Mouse (Mus musculus): ENCODE measurements around the gene Farsb. TPM values are rescaled to one million over a fixed set of nuclear protein-coding genes. Genes with fewer than 3 reads are reported as not detected.

Farsb gene
- polyA plus RNA-seq (2016; fragmentation: Nextera tagmentation; extraction: Ambion mirVana) = 137 and 141 TPM in 2 replicates

DNA sequence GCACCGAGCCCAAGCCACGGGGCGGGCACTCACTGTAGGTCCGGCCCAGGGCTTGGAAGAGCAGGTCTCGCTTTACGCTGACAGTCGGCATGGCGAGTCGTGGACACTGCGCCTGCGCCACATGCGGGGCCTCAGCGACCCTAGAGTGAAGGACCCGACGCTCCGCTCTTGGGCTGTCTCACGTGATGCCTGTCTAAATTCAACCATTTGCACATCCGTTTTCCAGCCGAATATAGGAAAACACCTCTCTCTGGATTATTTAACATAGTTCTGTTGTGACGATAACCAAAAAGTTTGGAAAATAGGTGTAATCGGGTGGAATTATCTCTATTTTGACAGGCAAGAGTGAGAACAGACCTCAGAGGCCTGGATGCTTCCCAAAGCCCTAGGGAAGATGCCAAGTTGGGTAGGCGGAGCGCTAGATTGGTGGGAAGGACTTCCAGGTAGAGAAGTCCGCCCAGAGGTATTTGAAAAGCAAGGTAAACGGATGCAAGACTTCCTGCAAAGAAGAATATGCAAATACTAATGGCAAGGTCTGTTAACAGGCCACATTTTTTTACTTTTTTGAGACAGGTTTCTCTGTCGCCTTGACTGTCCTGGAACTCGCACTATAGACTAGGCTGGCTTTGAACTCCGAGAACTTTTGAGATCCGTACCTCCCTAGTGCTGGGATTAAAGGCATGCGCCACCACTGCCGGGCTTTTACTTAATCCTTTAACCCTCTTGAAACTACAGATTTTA is at the start of gene Farsb:
Farsb (minus strand) TSS at position 146 of the 741 bp plus-strand sequence.
- peak within 1 kb of the TSS; percentile 80 for H3K9ac ChIP-seq
- no peaks in the 10 kb centered on the region for H3K36me3 ChIP-seq
- H3K27ac ChIP-seq = peak within 1 kb of the TSS; percentile 65; the same call in 1 of the 2 replicates
- 0 out of 2 replicates have a peak, but pooled peaks cover 2% of the 10 kb centered on the region for H3K27me3 ChIP-seq
- ATAC-seq (ENCODE audit: insufficient number of reproducible peaks, insufficient read depth, low FRiP score, low TSS enrichment) = peak; percentile 94
- under 1% methylated on average over 31 of the region's 31 CpGs for WGBS
- peaks cover 17% of the 10 kb centered on the region for H3K4me1 ChIP-seq
- no peaks in the 10 kb centered on the region for H3K9me3 ChIP-seq
- H3K4me3 ChIP-seq = peak within 1 kb of the TSS; percentile 90
- H3K4me2 ChIP-seq (replicated peaks) = peak within 1 kb of the TSS; percentile 90

DNA sequence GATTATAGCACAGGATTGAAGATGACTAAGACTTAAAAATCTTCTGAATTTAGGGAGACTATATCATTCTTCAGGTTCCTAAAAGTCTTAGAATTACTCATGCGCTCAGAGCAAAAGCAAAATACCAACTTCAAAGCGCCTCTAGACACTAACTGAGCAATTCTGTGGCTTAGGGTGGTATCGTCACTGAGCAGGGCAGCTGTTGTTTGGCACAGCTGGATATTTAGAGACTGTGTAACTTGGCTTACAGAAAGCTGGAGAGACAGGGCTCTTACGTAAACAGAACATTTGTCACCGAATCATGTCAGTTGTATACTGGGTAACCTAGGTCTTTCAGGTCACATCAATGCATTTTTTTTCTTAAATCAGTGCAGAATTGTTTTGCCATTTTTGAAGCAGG is 49.7 kb upstream of the Farsb start:
- Histone ChIP-seq H3K4me2 (replicated peaks) (no peak overlapping the region), H3K9me3 (no peaks in the 10 kb centered on the region), H3K9ac (no peak overlapping the region), H3K4me3 (no peak overlapping the region), H3K27me3 (no peaks in the 10 kb centered on the region), H3K27ac (no peak overlapping the region), H3K36me3 (no peaks in the 10 kb centered on the region), H3K4me1 (peaks cover 4% of the 10 kb centered on the region; the same call in 1 of the 2 replicates)
- ATAC-seq (ENCODE audit: insufficient number of reproducible peaks, insufficient read depth, low FRiP score, low TSS enrichment) = no peak
- WGBS = 58% methylated on average over 5 of the region's 5 CpGs

GRCm38 (mm10) chr1:78537494-78538010 is 48.9 kb upstream of the Farsb start:
- Histone ChIP-seq H3K4me3 (peak overlapping the region; percentile 23), H3K27ac (no peak overlapping the region; the same call in 1 of the 2 replicates), H3K4me2 (replicated peaks) (peak overlapping the region; percentile 52), H3K9me3 (no peaks in the 10 kb centered on the region), H3K27me3 (no peaks in the 10 kb centered on the region), H3K4me1 (peaks cover 4% of the 10 kb centered on the region; the same call in 1 of the 2 replicates), H3K9ac (peak overlapping the region; percentile 16; the same call in 1 of the 2 replicates), H3K36me3 (no peaks in the 10 kb centered on the region)
- peak; percentile 80 for ATAC-seq (ENCODE audit: insufficient number of reproducible peaks, insufficient read depth, low FRiP score, low TSS enrichment)
- 23% methylated on average over 16 of the region's 16 CpGs for WGBS

- Histone ChIP-seq H3K4me2 (replicated peaks) (peak overlapping the region; percentile 52), H3K27ac (no peak overlapping the region), H3K4me3 (no peak overlapping the region), H3K36me3 (no peaks in the 10 kb centered on the region), H3K9me3 (no peaks in the 10 kb centered on the region), H3K27me3 (no peaks in the 10 kb centered on the region), H3K4me1 (peaks cover 4% of the 10 kb centered on the region; the same call in 1 of the 2 replicates), H3K9ac (no peak overlapping the region)
- no peak for ATAC-seq (ENCODE audit: insufficient number of reproducible peaks, insufficient read depth, low FRiP score, low TSS enrichment)
- WGBS = 35% methylated on average over 19 of the region's 19 CpGs
Measured at GRCm38 (mm10) chr1:78536310-78537164, 47.8 kb upstream of the Farsb start.

DNA sequence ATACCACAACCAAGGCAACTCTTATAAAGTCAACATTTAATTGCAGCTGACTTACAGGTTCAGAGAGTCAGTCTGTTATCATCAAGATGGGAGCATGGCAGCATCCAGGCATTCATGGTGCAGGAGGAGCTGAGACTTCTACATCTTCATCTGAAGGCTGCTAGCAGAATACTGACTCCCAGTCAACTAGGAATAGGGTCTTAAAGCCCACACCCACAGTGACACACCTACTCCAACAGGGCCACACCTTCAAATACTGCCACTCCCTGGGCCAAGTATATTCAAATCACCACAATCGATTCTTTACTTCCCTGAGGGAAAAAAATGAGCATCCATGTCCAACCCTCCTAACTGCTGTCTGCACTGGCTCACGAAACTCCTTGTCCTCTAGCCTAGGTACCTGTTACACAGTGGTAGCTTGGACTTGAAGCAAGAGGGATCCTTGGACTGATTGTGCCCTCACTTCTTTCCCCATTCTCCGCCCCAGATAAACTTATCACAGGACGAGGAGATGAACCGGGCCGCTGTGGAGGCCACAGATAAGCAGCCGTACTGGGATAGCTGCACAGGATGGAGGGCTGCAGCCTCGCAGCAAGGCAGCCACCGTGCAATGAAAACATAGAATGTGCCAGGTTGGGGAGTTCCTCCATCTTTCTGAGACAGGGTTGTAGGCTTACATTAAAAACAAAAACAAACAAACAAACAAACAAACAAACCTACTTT is 45.9 kb upstream of the Farsb start:
- no peak for ATAC-seq (ENCODE audit: insufficient number of reproducible peaks, insufficient read depth, low FRiP score, low TSS enrichment)
- Histone ChIP-seq H3K27ac (no peak overlapping the region), H3K4me2 (replicated peaks) (no peak overlapping the region), H3K4me1 (peaks cover 4% of the 10 kb centered on the region; the same call in 1 of the 2 replicates), H3K27me3 (no peaks in the 10 kb centered on the region), H3K9me3 (no peaks in the 10 kb centered on the region), H3K9ac (no peak overlapping the region), H3K4me3 (no peak overlapping the region), H3K36me3 (no peaks in the 10 kb centered on the region)
- WGBS = 88% methylated on average over 9 of the region's 9 CpGs

DNA sequence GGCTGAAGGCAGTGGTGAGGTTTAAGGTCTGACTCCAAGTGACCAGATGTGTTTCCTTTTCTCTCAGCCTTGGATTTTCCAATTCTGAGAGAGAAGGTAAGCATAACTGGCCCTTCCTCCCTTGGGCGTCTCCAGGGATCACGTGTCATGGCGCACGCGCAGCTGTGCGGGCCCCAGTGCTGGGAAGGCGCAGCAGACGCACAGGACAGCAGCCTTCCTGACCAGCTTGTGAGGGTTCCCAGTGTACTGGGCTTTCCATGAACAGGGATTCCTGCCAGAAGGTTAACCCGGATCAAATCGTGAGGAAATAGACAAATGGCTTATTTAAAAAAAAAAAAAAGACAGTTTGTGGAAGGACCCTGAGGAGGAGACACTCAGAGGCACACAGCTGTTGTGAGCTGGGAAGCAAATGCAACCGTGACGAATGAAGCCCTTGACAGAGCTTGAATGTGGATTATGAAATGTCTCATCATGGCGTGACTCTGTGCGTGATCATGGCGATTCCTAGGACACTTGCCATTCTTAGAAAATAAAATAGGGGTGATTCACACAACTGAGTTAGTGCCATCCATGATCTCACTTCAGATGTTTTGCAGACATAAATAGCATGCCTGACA is 43.6 kb upstream of the Farsb start:
- 0 out of 2 replicates have a peak, but pooled peaks have one; percentile 71 for ATAC-seq (ENCODE audit: insufficient number of reproducible peaks, insufficient read depth, low FRiP score, low TSS enrichment)
- 75% methylated on average over 15 of the region's 15 CpGs for WGBS
- Histone ChIP-seq H3K4me2 (replicated peaks) (no peak overlapping the region), H3K4me3 (no peak overlapping the region), H3K4me1 (no peaks in the 10 kb centered on the region), H3K9ac (no peak overlapping the region), H3K27me3 (no peaks in the 10 kb centered on the region), H3K27ac (no peak overlapping the region), H3K36me3 (no peaks in the 10 kb centered on the region), H3K9me3 (no peaks in the 10 kb centered on the region)

DNA sequence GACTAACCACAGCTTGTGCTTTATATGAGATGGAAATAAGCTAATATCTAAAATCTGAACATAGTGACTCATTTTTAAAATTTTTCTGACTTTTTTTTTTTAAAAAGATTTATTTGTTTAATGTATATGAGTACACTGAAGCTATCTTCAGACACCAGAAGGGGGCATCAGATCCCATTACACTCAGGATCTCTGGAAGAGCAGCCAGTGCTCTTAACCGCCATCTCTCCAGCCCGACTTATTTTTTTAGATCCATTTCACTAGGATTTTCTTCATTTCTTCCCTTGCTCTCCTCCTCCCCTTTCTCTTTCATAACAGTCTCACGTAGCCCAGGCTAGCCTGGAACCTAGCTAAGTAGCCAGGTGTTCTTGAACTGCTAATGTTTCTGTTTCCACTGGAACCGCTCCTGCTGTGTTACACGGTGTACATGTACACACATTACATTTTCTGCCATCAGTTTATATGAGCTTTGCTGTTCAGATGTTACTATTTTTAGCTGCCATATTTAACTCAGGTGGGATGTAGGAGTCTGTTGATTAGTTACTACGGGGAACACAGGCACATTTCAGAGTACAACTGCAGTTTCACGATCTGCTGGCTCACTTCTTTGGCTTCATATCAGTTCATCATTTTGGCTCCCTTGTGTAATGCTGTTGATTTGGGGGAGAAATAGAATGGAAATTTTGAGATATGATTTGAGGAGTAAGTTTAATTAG is 42.0 kb upstream of the Farsb start:
- 78% methylated on average over 7 of the region's 7 CpGs for WGBS
- ATAC-seq (ENCODE audit: insufficient number of reproducible peaks, insufficient read depth, low FRiP score, low TSS enrichment) = no peak
- no peak overlapping the region for H3K27ac ChIP-seq

DNA sequence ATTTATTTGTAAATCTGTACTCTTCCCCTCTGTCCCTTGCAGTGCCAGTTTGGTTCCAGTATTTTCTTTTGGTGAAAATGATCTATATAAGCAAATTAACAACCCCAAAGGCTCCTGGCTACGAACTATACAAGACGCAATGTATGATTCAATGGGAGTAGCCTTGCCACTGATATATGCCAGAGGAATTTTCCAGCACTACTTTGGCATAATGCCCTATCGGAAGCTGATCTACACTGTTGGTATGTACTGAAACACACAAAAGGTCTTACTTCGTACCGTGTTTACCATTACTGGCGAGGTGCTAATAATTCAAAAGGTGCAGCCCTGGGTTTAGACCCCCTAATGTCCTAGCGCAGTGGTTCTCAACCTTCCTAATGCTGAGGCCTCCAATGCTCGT is 40.3 kb upstream of the Farsb start:
- H3K27ac ChIP-seq = no peak overlapping the region
- H3K4me3 ChIP-seq = no peak overlapping the region
- 90% methylated on average over 8 of the region's 8 CpGs for WGBS

More for the DNA sequence above, 42.0 kb upstream of the Farsb start:
- Histone ChIP-seq H3K9me3 (no peaks in the 10 kb centered on the region), H3K4me3 (no peak overlapping the region), H3K36me3 (no peaks in the 10 kb centered on the region), H3K9ac (no peak overlapping the region), H3K4me2 (replicated peaks) (no peak overlapping the region), H3K27me3 (no peaks in the 10 kb centered on the region), H3K4me1 (no peaks in the 10 kb centered on the region)

DNA sequence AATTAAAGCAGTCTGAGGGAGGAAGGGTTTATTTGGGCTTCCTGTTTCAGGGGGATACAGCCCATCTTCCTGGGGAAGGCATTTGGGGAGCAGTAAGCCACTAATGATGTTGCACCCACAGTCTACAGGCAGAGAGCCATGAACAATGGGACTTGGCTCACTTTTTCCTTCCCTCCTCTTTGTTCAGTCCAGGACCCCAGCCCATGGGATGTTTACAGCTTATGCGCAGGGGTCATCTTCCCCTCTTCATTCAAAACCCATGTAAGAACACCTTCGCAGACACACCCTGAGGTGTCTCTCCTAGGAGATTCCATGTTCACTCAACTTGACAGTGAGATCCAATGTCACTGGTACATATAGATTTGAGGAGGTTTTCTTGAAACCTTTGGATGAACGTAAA is 39.7 kb upstream of the Farsb start:
- Histone ChIP-seq H3K9me3 (no peaks in the 10 kb centered on the region), H3K4me3 (no peak overlapping the region), H3K27me3 (no peaks in the 10 kb centered on the region), H3K36me3 (no peaks in the 10 kb centered on the region), H3K4me2 (replicated peaks) (no peak overlapping the region), H3K9ac (no peak overlapping the region), H3K4me1 (no peaks in the 10 kb centered on the region), H3K27ac (no peak overlapping the region)
- ATAC-seq (ENCODE audit: insufficient number of reproducible peaks, insufficient read depth, low FRiP score, low TSS enrichment) = no peak
- WGBS = 92% methylated on average over 3 of the region's 3 CpGs

More for the DNA sequence above, 40.3 kb upstream of the Farsb start:
- Histone ChIP-seq H3K4me2 (replicated peaks) (no peak overlapping the region), H3K4me1 (no peaks in the 10 kb centered on the region), H3K36me3 (no peaks in the 10 kb centered on the region), H3K9ac (no peak overlapping the region), H3K27me3 (no peaks in the 10 kb centered on the region), H3K9me3 (no peaks in the 10 kb centered on the region)
- ATAC-seq (ENCODE audit: insufficient number of reproducible peaks, insufficient read depth, low FRiP score, low TSS enrichment) = no peak

- 45% methylated on average over 23 of the region's 23 CpGs for whole genome bisulfite sequencing
- Histone ChIP-seq H3K4me2 (replicated peaks) (no peak overlapping the region), H3K4me3 (no peak overlapping the region), H3K27me3 (no peaks in the 10 kb centered on the region), H3K9me3 (no peaks in the 10 kb centered on the region), H3K36me3 (no peaks in the 10 kb centered on the region), H3K27ac (no peak overlapping the region), H3K4me1 (no peaks in the 10 kb centered on the region), H3K9ac (no peak overlapping the region)
- no peak for ATAC-seq (ENCODE audit: insufficient number of reproducible peaks, insufficient read depth, low FRiP score, low TSS enrichment)
Measured at GRCm38 (mm10) chr1:78525189-78525886, 36.6 kb upstream of the Farsb start.

All from embryonic facial prominence, embryonic 12.5 days (tissue).